Mouse (Mus musculus): ENCODE results near the gene Faiml. TPM values are rescaled to one million over a fixed set of nuclear protein-coding genes. Genes with fewer than 3 reads are reported as not detected.

Faiml gene
- polyA plus RNA-seq, 1 experiment from 2014 or later, result not detected

GRCm38 (mm10) chr9:99216182-99216581, 20.9 kb downstream of the Faiml start:
- Histone ChIP-seq H3K9ac (ENCODE audit: low read length) (no peak overlapping the region), H3K27ac (ENCODE audit: low read length) (no peak overlapping the region), H3K4me2 (ENCODE audit: low read depth, low read length) (no peak overlapping the region), H3K9me3 (ENCODE audit: control insufficient read depth, low read length) (no peaks in the 10 kb centered on the region), H3K27me3 (ENCODE audit: control insufficient read depth, insufficient read depth, low read depth, low read length) (no peaks in the 10 kb centered on the region), H3K36me3 (ENCODE audit: control insufficient read depth, insufficient read depth, low read length) (no peaks in the 10 kb centered on the region), H3K4me1 (replicated peaks; ENCODE audit: control insufficient read depth, insufficient read depth, low read length) (no peaks in the 10 kb centered on the region), H3K4me3 (ENCODE audit: low read length) (no peak overlapping the region)
- ATAC-seq (ENCODE audit: low read depth), result no peak
- WGBS, result 60% methylated on average over 2 of the region's 2 CpGs

GRCm38 (mm10) chr9:99212643-99213042, 24.4 kb downstream of the Faiml start:
- Histone ChIP-seq H3K4me3 (ENCODE audit: low read length) (no peak overlapping the region), H3K27me3 (ENCODE audit: control insufficient read depth, insufficient read depth, low read depth, low read length) (no peaks in the 10 kb centered on the region), H3K9me3 (ENCODE audit: control insufficient read depth, low read length) (no peaks in the 10 kb centered on the region), H3K36me3 (ENCODE audit: control insufficient read depth, insufficient read depth, low read length) (no peaks in the 10 kb centered on the region), H3K27ac (ENCODE audit: low read length) (no peak overlapping the region), H3K4me2 (ENCODE audit: low read depth, low read length) (no peak overlapping the region), H3K4me1 (replicated peaks; ENCODE audit: control insufficient read depth, insufficient read depth, low read length) (no peaks in the 10 kb centered on the region), H3K9ac (ENCODE audit: low read length) (no peak overlapping the region)
- ATAC-seq (ENCODE audit: low read depth), result no peak
- 57% methylated on average over 2 of the region's 2 CpGs for WGBS

- Histone ChIP-seq H3K4me1 (replicated peaks; ENCODE audit: control insufficient read depth, insufficient read depth, low read length) (no peaks in the 10 kb centered on the region), H3K27me3 (ENCODE audit: control insufficient read depth, insufficient read depth, low read depth, low read length) (no peaks in the 10 kb centered on the region), H3K36me3 (ENCODE audit: control insufficient read depth, insufficient read depth, low read length) (no peaks in the 10 kb centered on the region), H3K9ac (ENCODE audit: low read length) (no peak overlapping the region), H3K4me3 (ENCODE audit: low read length) (no peak overlapping the region), H3K27ac (ENCODE audit: low read length) (no peak overlapping the region), H3K4me2 (ENCODE audit: low read depth, low read length) (no peak overlapping the region), H3K9me3 (ENCODE audit: control insufficient read depth, low read length) (no peaks in the 10 kb centered on the region)
- ATAC-seq (ENCODE audit: low read depth), result no peak
- WGBS, result 81% methylated on average over 8 of the region's 8 CpGs
Observed at GRCm38 (mm10) chr9:99183043-99183670, 53.9 kb downstream of the Faiml start.

GRCm38 (mm10) chr9:99182121-99182520, 54.9 kb downstream of the Faiml start:
- Histone ChIP-seq H3K4me1 (replicated peaks; ENCODE audit: control insufficient read depth, insufficient read depth, low read length) (no peaks in the 10 kb centered on the region), H3K9me3 (ENCODE audit: control insufficient read depth, low read length) (no peaks in the 10 kb centered on the region), H3K9ac (ENCODE audit: low read length) (no peak overlapping the region), H3K4me3 (ENCODE audit: low read length) (no peak overlapping the region), H3K27me3 (ENCODE audit: control insufficient read depth, insufficient read depth, low read depth, low read length) (no peaks in the 10 kb centered on the region), H3K4me2 (ENCODE audit: low read depth, low read length) (no peak overlapping the region), H3K27ac (ENCODE audit: low read length) (no peak overlapping the region), H3K36me3 (ENCODE audit: control insufficient read depth, insufficient read depth, low read length) (no peaks in the 10 kb centered on the region)
- no peak for ATAC-seq (ENCODE audit: low read depth)
- 76% methylated on average over 7 of the region's 7 CpGs for WGBS

- no peaks in the 10 kb centered on the region for H3K27me3 ChIP-seq (ENCODE audit: control insufficient read depth, insufficient read depth, low read depth, low read length)
- no peaks in the 10 kb centered on the region for H3K4me1 ChIP-seq (replicated peaks; ENCODE audit: control insufficient read depth, insufficient read depth, low read length)
- H3K4me2 ChIP-seq (ENCODE audit: low read depth, low read length), result no peak overlapping the region
- WGBS, result 58% methylated on average over 8 of the region's 8 CpGs
- no peaks in the 10 kb centered on the region for H3K9me3 ChIP-seq (ENCODE audit: control insufficient read depth, low read length)
- ATAC-seq (ENCODE audit: low read depth), result no peak
- H3K27ac ChIP-seq (ENCODE audit: low read length), result no peak overlapping the region
- H3K4me3 ChIP-seq (ENCODE audit: low read length), result no peak overlapping the region
- no peak overlapping the region for H3K9ac ChIP-seq (ENCODE audit: low read length)
- H3K36me3 ChIP-seq (ENCODE audit: control insufficient read depth, insufficient read depth, low read length), result no peaks in the 10 kb centered on the region
Observed at GRCm38 (mm10) chr9:99180272-99180671, 56.8 kb downstream of the Faiml start.

Other genes with a start within 250 kb of the Faiml start
- gene Gm1123, start 201.5 kb downstream of the Faiml start, polyA plus RNA-seq (2015; fragmentation: Nextera tagmentation; extraction: Ambion mirVana), result 0.14 TPM in 1 of 2 replicates, not detected in the other
- 1.3 and 1.6 TPM in 2 replicates for gene Pik3cb, start 96.6 kb downstream of the Faiml start, polyA plus RNA-seq (2015; fragmentation: Nextera tagmentation; extraction: Ambion mirVana)
- gene Cep70, start 6.1 kb upstream of the Faiml start, polyA plus RNA-seq (2015; fragmentation: Nextera tagmentation; extraction: Ambion mirVana), result 31.2 and 34.4 TPM in 2 replicates
- 0.65 and 0.70 TPM in 2 replicates for gene Esyt3, start 121.3 kb upstream of the Faiml start, polyA plus RNA-seq (2015; fragmentation: Nextera tagmentation; extraction: Ambion mirVana)
- gene Mras, start 200.1 kb upstream of the Faiml start, polyA plus RNA-seq (2015; fragmentation: Nextera tagmentation; extraction: Ambion mirVana), result 12.3 and 15.2 TPM in 2 replicates
- 6.2 and 11.3 TPM in 2 replicates for gene Nme9, start 214.2 kb upstream of the Faiml start, polyA plus RNA-seq (2015; fragmentation: Nextera tagmentation; extraction: Ambion mirVana)